Mouse (Mus musculus): ENCODE results near the gene Ly6g6e. TPM values are rescaled to one million over a fixed set of nuclear protein-coding genes. Genes with fewer than 3 reads are reported as not detected.

Ly6g6e gene
- total RNA-seq, 2 experiments from 2014 or later = 4.1 to 4.3 TPM

GRCm38 (mm10) chr17:35048932-35049440, 27.7 kb upstream of the Ly6g6e start:
- DNase-seq (ENCODE audit: extremely low spot score in 1 of 2, low spot score in 1 of 2) = no peak

- no peak for DNase-seq (ENCODE audit: extremely low spot score in 1 of 2, low spot score in 1 of 2)
These were observed 27.1 kb upstream of the Ly6g6e start, which contains the start of gene Clic1 for GRCm38 (mm10) chr17:35049561-35050016. Clic1 (plus strand) TSS chr17:35049966.

GRCm38 (mm10) chr17:35050126-35050750, 26.5 kb upstream of the Ly6g6e start:
- no peak for DNase-seq (ENCODE audit: extremely low spot score in 1 of 2, low spot score in 1 of 2)

GRCm38 (mm10) chr17:35051156-35052086, 25.3 kb upstream of the Ly6g6e start:
- no peak for DNase-seq (ENCODE audit: extremely low spot score in 1 of 2, low spot score in 1 of 2)

- no peak for DNase-seq (ENCODE audit: extremely low spot score in 1 of 2, low spot score in 1 of 2)
These were observed 24.4 kb upstream of the Ly6g6e start for GRCm38 (mm10) chr17:35052271-35052798.

DNA sequence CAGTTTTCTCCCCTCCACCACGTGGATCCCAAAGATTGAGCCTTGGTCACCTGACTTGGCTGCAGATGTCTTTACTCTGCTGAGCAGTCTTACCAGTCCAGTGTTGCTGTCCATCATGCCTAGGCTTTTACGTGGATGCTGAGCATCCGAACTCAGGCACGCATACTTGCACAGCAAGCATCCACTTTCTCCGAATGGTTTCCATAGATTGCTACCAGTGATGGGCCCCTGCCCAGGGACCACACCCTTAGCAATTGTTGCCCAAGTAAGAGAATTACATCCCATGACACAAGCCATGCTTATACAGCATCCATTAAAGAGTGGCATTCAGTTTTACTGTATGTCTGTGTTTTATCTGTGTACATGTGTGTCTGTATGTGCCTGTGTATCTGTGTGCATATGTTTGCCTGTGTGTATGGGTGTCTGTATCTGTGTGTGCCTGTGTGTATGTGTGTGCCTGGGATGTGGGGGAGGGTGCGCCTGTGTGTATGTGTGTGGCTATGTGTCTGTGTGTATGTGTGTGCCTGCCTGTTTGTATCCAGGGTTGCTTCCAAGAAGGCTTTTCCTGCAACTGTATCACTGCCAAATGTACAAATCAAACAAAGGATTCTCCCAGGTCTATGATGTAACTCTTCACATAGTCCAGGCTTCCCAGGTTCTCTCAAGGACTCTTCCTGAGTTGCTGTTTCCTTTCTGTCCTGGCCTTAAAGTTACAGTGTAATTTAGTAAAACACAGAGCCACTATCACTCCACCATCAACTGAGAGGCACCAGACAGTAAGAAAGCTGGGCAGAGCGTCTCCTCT, 20.8 kb upstream of the Ly6g6e start:
- DNase-seq (ENCODE audit: extremely low spot score in 1 of 2, low spot score in 1 of 2) = no peak

- DNase-seq (ENCODE audit: extremely low spot score in 1 of 2, low spot score in 1 of 2) = no peak
These were observed 19.6 kb upstream of the Ly6g6e start for GRCm38 (mm10) chr17:35057090-35057489.

- DNase-seq (ENCODE audit: extremely low spot score in 1 of 2, low spot score in 1 of 2) = no peak
These were observed 18.4 kb upstream of the Ly6g6e start for GRCm38 (mm10) chr17:35058316-35058715.

DNA sequence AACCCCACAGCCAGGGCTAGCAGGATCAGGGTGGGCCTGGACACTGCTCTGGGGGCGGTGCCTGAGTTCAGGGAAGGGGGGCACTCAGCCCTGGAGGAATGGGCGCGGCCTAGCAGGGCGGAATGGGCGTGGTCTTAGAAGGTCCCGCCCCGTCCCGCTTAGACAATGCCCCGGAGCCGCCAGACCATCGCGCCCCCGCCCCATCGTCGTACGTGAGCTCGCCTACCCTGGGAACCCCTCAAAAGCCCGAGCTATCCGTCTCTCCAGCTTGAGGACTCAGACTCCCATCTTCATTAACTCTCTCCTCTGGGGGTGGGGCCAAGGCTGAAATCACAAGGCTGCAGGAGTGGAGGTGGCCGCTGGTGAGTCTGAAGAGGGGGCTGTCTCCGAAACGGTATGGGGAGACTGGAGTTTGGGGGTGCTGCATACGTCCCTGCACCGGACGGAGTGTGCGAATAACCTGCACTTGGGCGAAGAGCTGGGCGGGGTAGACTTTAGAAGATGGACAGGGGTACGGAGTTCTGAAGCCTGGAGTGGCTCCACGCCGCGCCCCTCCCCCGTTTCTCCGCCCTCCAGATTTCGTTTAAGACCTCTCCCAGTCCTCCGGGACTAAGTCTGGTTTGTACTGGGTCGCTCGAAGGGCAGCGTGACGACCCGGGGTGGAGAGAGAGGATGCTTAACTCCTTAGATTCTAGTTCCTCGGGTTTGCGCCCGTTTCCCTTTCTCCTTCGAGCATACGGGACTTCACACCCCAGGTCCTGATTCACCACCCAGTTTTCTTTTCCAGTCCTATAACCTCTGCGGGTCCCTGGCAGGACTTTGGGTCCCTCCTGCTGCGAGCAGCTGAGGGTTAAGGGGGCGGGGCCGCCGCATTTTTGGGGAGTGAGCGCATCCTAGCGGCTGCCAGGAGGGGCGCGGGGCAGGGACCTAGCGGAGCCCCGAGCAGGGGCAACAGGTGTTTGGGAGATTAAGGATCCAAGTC, 17.5 kb upstream of the Ly6g6e start, which contains the start of gene Ddah2:
TSS of gene Ddah2 (plus strand) at position 125 of the 982 bp plus-strand sequence.
- peak; percentile 58 to 74 for DNase-seq (ENCODE audit: extremely low spot score in 1 of 2, low spot score in 1 of 2)

DNA sequence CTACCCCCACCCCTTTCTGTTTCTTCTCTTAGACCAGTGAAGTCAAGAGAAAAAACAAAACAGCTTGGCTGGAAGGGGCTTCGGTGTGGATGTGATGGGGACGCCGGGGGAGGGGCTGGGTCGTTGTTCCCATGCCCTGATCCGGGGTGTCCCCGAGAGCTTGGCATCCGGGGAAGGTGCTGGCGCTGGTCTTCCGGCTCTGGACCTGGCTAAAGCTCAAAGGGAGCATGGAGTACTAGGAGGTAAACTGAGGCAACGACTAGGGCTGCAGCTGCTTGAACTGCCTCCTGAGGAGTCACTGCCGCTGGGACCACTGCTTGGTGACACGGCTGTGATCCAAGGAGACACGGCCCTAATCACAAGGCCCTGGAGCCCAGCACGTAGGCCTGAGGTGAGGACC, 16.6 kb upstream of the Ly6g6e start:
- DNase-seq (ENCODE audit: extremely low spot score in 1 of 2, low spot score in 1 of 2) = no peak

DNA sequence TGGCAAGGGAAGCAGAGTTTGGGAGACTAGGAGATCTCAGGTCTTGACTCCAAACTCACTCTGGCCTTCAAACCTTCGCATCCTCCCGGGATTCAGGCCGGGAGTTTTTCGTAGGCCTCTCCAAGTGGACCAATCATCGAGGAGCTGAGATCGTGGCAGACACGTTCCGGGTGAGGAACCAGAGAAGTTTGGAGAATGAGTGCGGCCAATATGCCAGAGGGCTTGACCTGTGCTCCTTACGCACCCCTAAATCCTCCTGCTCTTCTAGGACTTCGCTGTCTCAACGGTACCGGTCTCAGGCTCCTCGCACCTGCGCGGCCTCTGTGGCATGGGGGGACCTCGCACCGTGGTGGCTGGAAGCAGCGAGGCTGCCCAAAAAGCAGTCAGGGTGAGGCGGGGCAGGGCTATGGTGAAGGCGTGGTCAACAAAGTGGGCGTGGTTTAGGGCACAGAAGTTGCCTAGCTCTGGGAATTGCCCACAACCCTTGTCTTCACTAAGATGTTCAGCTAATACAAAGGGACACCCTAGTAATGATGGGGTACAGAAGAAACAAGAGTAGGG, 15.9 kb upstream of the Ly6g6e start:
- DNase-seq (ENCODE audit: extremely low spot score in 1 of 2, low spot score in 1 of 2) = no peak

- no peak for DNase-seq (ENCODE audit: extremely low spot score in 1 of 2, low spot score in 1 of 2)
These were observed 15.4 kb upstream of the Ly6g6e start for GRCm38 (mm10) chr17:35061299-35061698.

DNA sequence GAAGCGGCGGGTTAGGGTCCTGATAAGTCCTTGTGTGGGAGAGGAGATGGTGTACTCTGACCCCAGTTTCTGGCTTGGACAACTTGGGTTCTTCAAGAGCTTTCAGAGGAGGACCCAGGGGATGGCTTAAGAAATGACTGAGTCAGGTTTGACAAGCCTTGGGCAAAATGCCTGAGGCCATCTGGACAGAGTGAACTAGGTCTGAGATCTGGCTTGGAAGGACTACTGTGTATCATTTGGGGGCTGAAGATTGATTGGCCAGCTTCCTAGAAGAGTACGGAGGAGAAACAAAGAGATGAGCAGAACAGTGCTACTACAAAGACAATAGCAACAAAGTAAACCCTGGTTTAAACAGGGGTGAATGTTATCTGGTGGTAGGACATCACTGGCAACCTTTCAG, 13.2 kb upstream of the Ly6g6e start:
- DNase-seq (ENCODE audit: extremely low spot score in 1 of 2, low spot score in 1 of 2) = no peak

DNA sequence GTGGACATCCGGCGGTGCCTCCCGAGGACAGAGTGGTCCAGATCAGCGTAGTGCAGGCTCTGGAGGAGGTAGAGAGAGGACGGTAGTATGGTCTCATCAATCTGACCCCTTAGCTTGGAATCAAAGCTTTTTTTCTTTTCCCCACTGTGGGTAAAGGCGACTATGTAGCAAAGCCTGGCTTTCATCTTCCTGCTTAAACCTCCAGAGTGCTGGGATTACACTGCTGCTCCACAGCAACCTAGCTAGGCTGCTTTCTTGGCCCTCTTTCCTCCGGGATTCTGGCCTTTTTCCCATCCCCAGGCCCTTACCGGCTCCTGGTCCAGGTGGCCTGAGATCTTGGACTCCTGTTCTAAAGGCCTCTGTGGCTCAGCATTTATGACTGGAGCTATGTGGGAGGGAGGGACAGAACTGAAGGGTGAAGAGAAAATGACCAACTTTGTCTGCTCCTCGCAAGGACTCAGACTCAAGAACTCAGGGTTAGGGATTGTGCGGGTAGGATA, 12.3 kb upstream of the Ly6g6e start:
- DNase-seq (ENCODE audit: extremely low spot score in 1 of 2, low spot score in 1 of 2) = no peak

GRCm38 (mm10) chr17:35064951-35065947, 11.5 kb upstream of the Ly6g6e start, which contains the start of gene Ly6g6c:
Ly6g6c (plus strand) TSS chr17:35065388.
- no peak for DNase-seq (ENCODE audit: extremely low spot score in 1 of 2, low spot score in 1 of 2)

DNA sequence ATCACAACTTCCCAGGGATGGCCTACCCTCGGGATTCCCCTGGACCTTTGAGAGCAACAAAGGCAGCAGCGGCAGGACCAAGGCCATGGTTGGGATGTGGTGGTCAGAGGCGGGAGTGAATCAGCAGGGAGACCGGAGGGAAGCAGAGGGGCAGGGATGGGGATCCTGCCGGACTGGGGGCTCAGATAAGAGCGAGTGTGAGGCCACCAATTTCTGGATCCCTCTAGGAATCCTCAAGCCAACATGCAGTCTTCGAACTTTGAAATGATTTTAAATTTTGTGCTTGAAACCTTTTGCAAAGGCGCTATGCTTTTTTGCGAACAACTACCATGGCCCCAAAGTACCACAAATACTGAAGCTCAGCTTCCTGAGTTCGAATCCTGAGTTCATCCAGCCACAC, 10.6 kb upstream of the Ly6g6e start, which contains the start of gene Mpig6b:
TSS of gene Mpig6b (minus strand) at position 101 of the 400 bp plus-strand sequence.
- DNase-seq (ENCODE audit: extremely low spot score in 1 of 2, low spot score in 1 of 2) = no peak

All from layer of hippocampus, postnatal 25 days (tissue).